Mouse (Mus musculus) CH12.LX (cell line): ENCODE measurements around the gene Ston2. TPM values are rescaled to one million over a fixed set of nuclear protein-coding genes. Genes with fewer than 3 reads are reported as not detected.

ENCODE experiments used
- DNase-seq: peaks from one replicate; pipeline ENCODE4 v3.0.0-alpha.2; 2013; ENCODE audit errors: extremely low read depth
- H3K27ac ChIP-seq: 2 replicates; pipeline ENCODE4 v1.5.1; 2012; ENCODE audit warnings: low read depth, mild to moderate bottlenecking, control low read depth, moderate library complexity; ENCODE audit not compliant: insufficient read depth
- H3K27me3 ChIP-seq: replicated peaks from 2 replicates; pipeline ENCODE3; 2012; ENCODE audit warnings: inconsistent platforms
- H3K36me3 ChIP-seq, 2 experiments: replicated peaks in 1 of 2; 2 replicates each; pipeline versions ENCODE3 to v1.6.1; 2012; ENCODE audit warnings: inconsistent platforms in 1 of 2, low read length in 1 of 2, mild to moderate bottlenecking in 1 of 2, mixed read lengths in 1 of 2, moderate library complexity in 1 of 2; ENCODE audit not compliant: control insufficient read depth in 1 of 2, insufficient read depth in 1 of 2
- H3K4me1 ChIP-seq, 2 experiments: 2 replicates each; pipeline ENCODE4 v1.6.1; 2012; ENCODE audit warnings: inconsistent platforms in 1 of 2, moderate library complexity in 1 of 2; ENCODE audit not compliant: insufficient read depth in 2 of 2, control insufficient read depth in 1 of 2
- H3K4me2 ChIP-seq: 2 replicates; pipeline ENCODE4 v1.6.1; 2012; ENCODE audit warnings: low read depth, mild to moderate bottlenecking, control low read depth; ENCODE audit not compliant: poor library complexity, insufficient read depth, severe bottlenecking
- H3K4me3 ChIP-seq, 3 experiments: fragments of 150-350 bp in 1 of 3; sonication (generic) in 1 of 3; replicated peaks in 1 of 3; 2 replicates each; pipeline versions ENCODE3 to v1.5.1; 2011 to 2012; ENCODE audit warnings: low read depth in 2 of 3, low read length in 2 of 3, mild to moderate bottlenecking in 2 of 3, moderate library complexity in 2 of 3, control low read depth in 1 of 3, improper control_type of control experiment in 1 of 3, inconsistent platforms in 1 of 3, mixed read lengths in 1 of 3; ENCODE audit not compliant: poor library complexity in 1 of 3
- H3K79me2 ChIP-seq: replicated peaks from 2 replicates; pipeline ENCODE4 v1.6.1; 2012; ENCODE audit warnings: mild to moderate bottlenecking, moderate library complexity; ENCODE audit not compliant: control insufficient read depth, poor library complexity, insufficient read depth, severe bottlenecking; ENCODE audit errors: extremely low read depth
- H3K9ac ChIP-seq: 2 replicates; pipeline ENCODE4 v1.6.1; 2012; ENCODE audit warnings: low read depth, mild to moderate bottlenecking, control low read depth, moderate library complexity; ENCODE audit not compliant: insufficient read depth
- H3K9me3 ChIP-seq: replicated peaks from 2 replicates; pipeline ENCODE3; 2012; ENCODE audit warnings: low read length, inconsistent platforms, mixed read lengths
- BHLHE40 ChIP-seq: IDR thresholded peaks from 2 replicates; pipeline ENCODE4 v1.6.1; 2011; ENCODE audit warnings: mild to moderate bottlenecking, low read depth, low read length, improper control_type of control experiment
- CHD1 ChIP-seq: IDR thresholded peaks from 2 replicates; pipeline ENCODE4 v1.6.1; 2012; ENCODE audit warnings: low read depth, low read length, improper control_type of control experiment, inconsistent platforms
- CTCF ChIP-seq, 2 experiments: IDR thresholded peaks in 1 of 2; conservative IDR thresholded peaks in 1 of 2; 2 replicates each; pipeline ENCODE4 v1.5.1; 2011 to 2012; ENCODE audit warnings: low read depth in 2 of 2, low read length in 2 of 2, improper control_type of control experiment in 1 of 2, inconsistent platforms in 1 of 2, mild to moderate bottlenecking in 1 of 2, moderate library complexity in 1 of 2
- E2F4 ChIP-seq: IDR thresholded peaks from 2 replicates; pipeline ENCODE4 v1.6.1; 2011; ENCODE audit warnings: low read depth, low read length, improper control_type of control experiment; ENCODE audit not compliant: insufficient replicate concordance
- ELF1 ChIP-seq: IDR thresholded peaks from 2 replicates; pipeline ENCODE4 v1.6.1; 2014; ENCODE audit warnings: low read depth, mild to moderate bottlenecking, inconsistent platforms, low read length, improper control_type of control experiment
- EP300 ChIP-seq: IDR thresholded peaks from 2 replicates; pipeline ENCODE4 v1.6.1; 2011; ENCODE audit warnings: low read length, improper control_type of control experiment
- ETS1 ChIP-seq: conservative IDR thresholded peaks from 2 replicates; pipeline ENCODE4 v1.6.1; 2012; ENCODE audit warnings: low read depth, mild to moderate bottlenecking, inconsistent platforms, low read length, improper control_type of control experiment, moderate library complexity
- JUN ChIP-seq: IDR thresholded peaks from 2 replicates; pipeline ENCODE4 v1.6.1; 2011; ENCODE audit warnings: low read depth, mild to moderate bottlenecking, low read length, improper control_type of control experiment, moderate library complexity; ENCODE audit not compliant: insufficient read depth
- JUND ChIP-seq: conservative IDR thresholded peaks from 2 replicates; pipeline ENCODE4 v1.6.1; 2011; ENCODE audit warnings: low read depth, low read length, improper control_type of control experiment
- KAT2A ChIP-seq: IDR thresholded peaks from 2 replicates; pipeline ENCODE4 v1.6.1; 2012; ENCODE audit warnings: low read length, improper control_type of control experiment, inconsistent platforms; ENCODE audit not compliant: insufficient replicate concordance
- MAFK ChIP-seq: IDR thresholded peaks from 2 replicates; pipeline ENCODE4 v1.6.1; 2011; ENCODE audit warnings: low read length, improper control_type of control experiment; ENCODE audit not compliant: insufficient replicate concordance
- MEF2A ChIP-seq: IDR thresholded peaks from 2 replicates; pipeline ENCODE4 v1.6.1; 2014; ENCODE audit warnings: low read depth, mild to moderate bottlenecking, inconsistent platforms, low read length, improper control_type of control experiment, borderline replicate concordance
- MXI1 ChIP-seq: IDR thresholded peaks from 2 replicates; pipeline ENCODE4 v1.6.1; 2011; ENCODE audit warnings: mild to moderate bottlenecking, low read depth, low read length, improper control_type of control experiment
- NELFE ChIP-seq: IDR thresholded peaks from 2 replicates; pipeline ENCODE4 v1.6.1; 2011; ENCODE audit warnings: low read depth, low read length, improper control_type of control experiment
- NRF1 ChIP-seq: IDR thresholded peaks from 2 replicates; pipeline ENCODE4 v1.6.1; 2014; ENCODE audit warnings: low read depth, mild to moderate bottlenecking, inconsistent platforms, low read length, improper control_type of control experiment, moderate library complexity
- PAX5 ChIP-seq: IDR thresholded peaks from 2 replicates; pipeline ENCODE4 v1.6.1; 2012; ENCODE audit warnings: low read length, inconsistent platforms, mixed read lengths
- POLR2A ChIP-seq: IDR thresholded peaks from 2 replicates; pipeline ENCODE4 v1.6.1; 2011; ENCODE audit warnings: low read depth, mild to moderate bottlenecking, improper control_type of control experiment, low read length
- RAD21 ChIP-seq: IDR thresholded peaks from 2 replicates; pipeline ENCODE4 v1.6.1; 2011; ENCODE audit warnings: low read depth, mild to moderate bottlenecking, low read length, improper control_type of control experiment, moderate library complexity
- RCOR1 ChIP-seq: conservative IDR thresholded peaks from 2 replicates; pipeline ENCODE4 v1.6.1; 2012; ENCODE audit warnings: low read depth, mild to moderate bottlenecking, inconsistent platforms, low read length, improper control_type of control experiment
- SIN3A ChIP-seq: IDR thresholded peaks from 2 replicates; pipeline ENCODE4 v1.6.1; 2012; ENCODE audit warnings: low read length, improper control_type of control experiment, inconsistent platforms
- SMC3 ChIP-seq: IDR thresholded peaks from 2 replicates; pipeline ENCODE4 v1.6.1; 2011; ENCODE audit warnings: low read depth, low read length, improper control_type of control experiment
- TBP ChIP-seq: conservative IDR thresholded peaks from 2 replicates; pipeline ENCODE4 v1.6.1; 2011; ENCODE audit warnings: low read depth, low read length, improper control_type of control experiment
- UBTF ChIP-seq: IDR thresholded peaks from 2 replicates; pipeline ENCODE4 v1.6.1; 2012; ENCODE audit warnings: low read depth, mild to moderate bottlenecking, inconsistent platforms, low read length, improper control_type of control experiment, moderate library complexity
- USF1 ChIP-seq: IDR thresholded peaks from 2 replicates; pipeline ENCODE4 v1.6.1; 2014; ENCODE audit warnings: low read depth, mild to moderate bottlenecking, inconsistent platforms, low read length, improper control_type of control experiment
- ZC3H11A ChIP-seq: IDR thresholded peaks from 2 replicates; pipeline ENCODE4 v1.6.1; 2012; ENCODE audit warnings: low read depth, mild to moderate bottlenecking, inconsistent platforms, low read length, improper control_type of control experiment
- ZKSCAN1 ChIP-seq: IDR thresholded peaks from 2 replicates; pipeline ENCODE4 v1.6.1; 2012; ENCODE audit warnings: low read depth, inconsistent platforms, low read length, improper control_type of control experiment, borderline replicate concordance
- ZNF384 ChIP-seq: IDR thresholded peaks from 2 replicates; pipeline ENCODE4 v1.6.1; 2012; ENCODE audit warnings: low read depth, low read length, improper control_type of control experiment, inconsistent platforms
- dilution Hi-C: fragments of 300-500 bp; cut with MboI; formaldehyde crosslinking; loops from 2 replicates; pipeline ENCODE4 v1.14.3; 2020; ENCODE audit warnings: low sequenced_read_pairs; ENCODE audit not compliant: extremely low pct_unique_long_range_greater_than_20kb, extremely low pct_ligation_motif_present
- in situ Hi-C: fragments of 300-500 bp; cut with MboI; formaldehyde crosslinking; loops from 3 replicates; pipeline ENCODE4 v1.14.3; 2019; ENCODE audit warnings: low sequenced_read_pairs, low pct_ligation_motif_present, low pct_unique_long_range_greater_than_20kb, mixed read lengths
- polyA plus RNA-seq: library from polyadenylated mRNA; unstranded; fragments of >175 nt; gene quantifications from 2 replicates; pipeline ENCODE4 v1.2.1, GENCODE M21; 2012; ENCODE audit warnings: low read depth; ENCODE audit not compliant: insufficient read length
- total RNA-seq, 2 experiments: library from RNA; depleted of rRNA; stranded (reverse); fragments of 300-350 nt in 1 of 2; fragments of >200 nt in 1 of 2; gene quantifications; 2 replicates each; pipeline ENCODE4 v1.2.3; 2012 to 2014

The Ston2 gene
- 0.29 and 0.34 TPM in 2 replicates for total RNA-seq (2012; rRNA removed)
- not detected in 2 replicates for total RNA-seq (2014; rRNA removed)
- polyA plus RNA-seq, result 0.21 TPM in 1 of 2 replicates, not detected in the other

DNA sequence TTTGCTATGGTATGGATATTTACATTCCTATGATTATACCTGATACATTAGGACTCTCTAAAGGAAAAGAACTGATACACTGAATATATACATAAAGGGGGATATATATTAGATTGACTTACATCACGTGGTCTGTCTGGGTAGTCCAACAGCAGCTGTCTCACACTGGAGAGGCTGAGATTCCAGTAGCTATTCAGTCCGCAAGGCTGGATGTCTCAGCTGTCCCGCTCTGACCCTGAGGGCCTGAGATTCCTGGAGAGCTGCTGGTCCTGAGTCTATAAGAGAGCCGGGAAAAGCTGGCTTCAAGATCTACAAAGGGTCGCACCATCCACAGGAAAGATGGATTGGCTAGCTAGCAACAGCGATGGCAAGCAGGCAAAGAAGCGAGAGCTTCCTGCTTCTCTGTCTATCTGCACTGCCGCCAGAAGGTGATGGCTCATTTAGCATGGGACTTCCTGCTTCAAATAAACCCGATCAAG is at the start of gene Ston2:
Gene Ston2 (minus strand): TSS at position 429 of the 479 bp plus-strand sequence.
- Histone ChIP-seq H3K79me2 (no peaks in the 10 kb centered on the region), H3K4me2 (no peak within 1 kb of the TSS), H3K36me3 (no peaks in the 10 kb centered on the region)
- in situ Hi-C loops (loop anchor here (5.0 to 25.0 kb wide), 2 partner anchors 141 to 376 kb away; no protein-coding TSS in a partner anchor), dilution Hi-C loops (no loop called here)
- TF ChIP-seq RCOR1 (no peak), ZNF384 (no peak), CHD1 (no peak), MXI1 (no peak), SIN3A (no peak), MAFK (no peak), NRF1 (no peak), USF1 (no peak), EP300 (no peak), MEF2A (no peak), BHLHE40 (no peak), RAD21 (no peak), E2F4 (no peak), CTCF (conservative IDR thresholded peaks at IDR 0.05 in 1 of 2, IDR thresholded peaks at IDR 0.05 in 1 of 2; ENCODE audit: low read depth in 2 of 2, low read length in 2 of 2) (no peak), KAT2A (no peak), SMC3 (no peak), PAX5 (no peak)
- TF ChIP-seq, all 38 proteins: peak for 0
- Histone ChIP-seq H3K4me1 (peaks cover 0 to 8% of the 10 kb centered on the region in 2 experiments; a peak in 2 of 4 replicates), H3K27ac (no peak within 1 kb of the TSS), H3K9ac (no peak within 1 kb of the TSS), H3K27me3 (peaks cover 3% of the 10 kb centered on the region), H3K9me3 (no peaks in the 10 kb centered on the region), H3K4me3 (no peak within 1 kb of the TSS)
- DNase-seq, result no peak

DNA sequence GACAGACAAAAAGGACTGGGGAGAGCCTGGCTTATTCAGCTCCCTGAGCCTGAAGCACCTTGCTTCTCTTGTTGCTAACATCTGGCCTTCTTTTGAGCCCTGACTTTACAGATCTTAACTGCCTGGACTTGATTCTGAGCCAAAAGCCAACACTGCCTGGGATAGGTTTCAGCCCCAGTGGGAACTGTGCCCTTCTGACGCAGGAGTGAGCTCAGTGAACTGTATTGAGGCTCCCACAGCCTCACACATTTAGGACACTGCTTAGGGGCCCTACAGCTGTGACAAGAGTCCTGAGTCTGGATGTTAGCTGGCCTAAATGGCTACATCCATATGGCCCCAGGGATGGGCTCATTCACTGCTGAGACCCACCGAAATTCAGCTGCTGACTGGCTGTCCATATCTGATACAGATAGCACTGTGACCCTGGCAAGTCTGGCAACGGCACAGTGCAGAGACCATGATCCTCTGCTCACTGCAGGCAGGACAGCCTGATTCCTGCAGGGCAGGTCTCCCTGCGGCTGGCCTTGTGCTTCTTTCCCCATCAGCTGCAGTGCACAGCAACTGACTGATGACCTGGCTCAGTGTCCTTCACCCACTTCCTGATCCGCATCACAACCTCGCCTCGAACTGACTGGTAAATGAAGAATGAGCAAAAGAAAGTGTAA is 49.3 kb upstream of the Ston2 start:
- peaks cover 2 to 28% of the 10 kb centered on the region in 2 experiments; a peak in 2 of 4 replicates for H3K4me1 ChIP-seq
- in situ Hi-C loops, result no loop called here
- H3K27ac ChIP-seq, result no peak overlapping the region
- H3K27me3 ChIP-seq, result no peaks in the 10 kb centered on the region
- H3K9me3 ChIP-seq, result no peaks in the 10 kb centered on the region
- no peak for TF ChIP-seq TBP
- no peak for TF ChIP-seq SIN3A
- no peak for TF ChIP-seq JUN
- no peak for TF ChIP-seq POLR2A
- TF ChIP-seq ETS1, result no peak
- TF ChIP-seq NRF1, result no peak
- TF ChIP-seq NELFE, result no peak
- TF ChIP-seq CTCF (conservative IDR thresholded peaks at IDR 0.05 in 1 of 2, IDR thresholded peaks at IDR 0.05 in 1 of 2; ENCODE audit: low read depth in 2 of 2, low read length in 2 of 2), result no peak
- TF ChIP-seq ZC3H11A, result no peak
- no peak for TF ChIP-seq ZKSCAN1
- TF ChIP-seq JUND, result no peak
- TF ChIP-seq USF1, result no peak
- no peak for TF ChIP-seq CHD1
- no peak for TF ChIP-seq UBTF
- TF ChIP-seq ELF1, result no peak
- TF ChIP-seq, all 38 proteins: peak for 0
- dilution Hi-C loops, result no loop called here
- DNase-seq, result no peak
- H3K79me2 ChIP-seq, result peaks cover 14% of the 10 kb centered on the region
- no peak overlapping the region for H3K9ac ChIP-seq
- H3K4me3 ChIP-seq, result no peak overlapping the region
- H3K36me3 ChIP-seq, result peaks cover 80 to 97% of the 10 kb centered on the region in 2 experiments
- no peak overlapping the region for H3K4me2 ChIP-seq
